Mouse (Mus musculus) heart, embryonic 11.5 days (tissue): ENCODE results near the gene Eml1. TPM values are rescaled to one million over a fixed set of nuclear protein-coding genes. Genes with fewer than 3 reads are reported as not detected.

Source experiments
- ATAC-seq: fragments of 200-750 bp; cut with Nextera tagmentation; replicated peaks from 2 replicates; pipeline ENCODE4 v1.8.0; 2017; ENCODE audit warnings: moderate library complexity; ENCODE audit not compliant: insufficient number of reproducible peaks, low FRiP score, low TSS enrichment
- H3K27ac ChIP-seq: fragments of 300-500 bp; sonication (generic); 2 replicates; pipeline ENCODE4 v1.5.1; 2014; ENCODE audit warnings: mild to moderate bottlenecking, low read depth, low read length
- H3K27me3 ChIP-seq: fragments of 300-500 bp; sonication (generic); 2 replicates; pipeline ENCODE4 v1.6.1; 2014; ENCODE audit warnings: mild to moderate bottlenecking, low read length, mixed read lengths; ENCODE audit not compliant: control insufficient read depth, insufficient read depth
- H3K36me3 ChIP-seq: fragments of 300-500 bp; sonication (generic); 2 replicates; pipeline ENCODE4 v1.6.1; 2014; ENCODE audit warnings: mild to moderate bottlenecking, low read length, moderate library complexity, mixed read lengths; ENCODE audit not compliant: control insufficient read depth, insufficient read depth
- H3K4me1 ChIP-seq: fragments of 300-500 bp; sonication (generic); 2 replicates; pipeline ENCODE4 v1.6.1; 2014; ENCODE audit warnings: low read length; ENCODE audit not compliant: control insufficient read depth, insufficient read depth
- H3K4me2 ChIP-seq: fragments of 300-500 bp; sonication (generic); 2 replicates; pipeline ENCODE4 v1.6.1; 2014; ENCODE audit warnings: mild to moderate bottlenecking, moderate library complexity
- H3K4me3 ChIP-seq: fragments of 300-500 bp; sonication (generic); 2 replicates; pipeline ENCODE4 v1.5.1; 2014; ENCODE audit warnings: low read depth, low read length
- H3K9ac ChIP-seq: fragments of 300-500 bp; sonication (generic); 2 replicates; pipeline ENCODE4 v1.6.1; 2014; ENCODE audit warnings: mild to moderate bottlenecking, low read depth, low read length, moderate library complexity
- H3K9me3 ChIP-seq: fragments of 300-500 bp; sonication (generic); replicated peaks from 2 replicates; pipeline ENCODE4 v1.6.1; 2016; ENCODE audit warnings: low read length; ENCODE audit not compliant: control insufficient read depth
- WGBS: fragments of 180-500 bp; shearing (Covaris S2); extraction: QIAGEN DNeasy Blood & Tissue Kit; methylation state at CpG from one replicate; pipeline ENCODE4 v1.1.7; 2014; ENCODE audit not compliant: insufficient replicate concordance; 5-methylcytosine and 5-hydroxymethylcytosine counted together
- polyA plus RNA-seq: library from polyadenylated mRNA; unstranded; fragments of >200 nt; fragmentation: Nextera tagmentation; extraction: Ambion mirVana; gene quantifications from 2 replicates; pipeline ENCODE4 v1.2.1, GENCODE M21; 2014

The Eml1 gene
- polyA plus RNA-seq, 1 experiment from 2014 or later, result 48.3 TPM

- no peak overlapping the region for H3K4me3 ChIP-seq
These were observed 118.3 kb downstream of the Eml1 start for GRCm38 (mm10) chr12:108489076-108489475.

GRCm38 (mm10) chr12:108489741-108490140 is 119.0 kb downstream of the Eml1 start:
- H3K4me2 ChIP-seq, result no peak overlapping the region
- H3K27me3 ChIP-seq, result no peaks in the 10 kb centered on the region
- no peaks in the 10 kb centered on the region for H3K9me3 ChIP-seq
- H3K9ac ChIP-seq, result no peak overlapping the region
- WGBS, result 53% methylated on average over 2 of the region's 2 CpGs
- no peak for ATAC-seq
- peaks cover 9% of the 10 kb centered on the region for H3K4me1 ChIP-seq
- no peak overlapping the region for H3K4me3 ChIP-seq
- no peak overlapping the region for H3K27ac ChIP-seq
- no peaks in the 10 kb centered on the region for H3K36me3 ChIP-seq

More at GRCm38 (mm10) chr12:108489076-108489475, 118.3 kb downstream of the Eml1 start:
- H3K27ac ChIP-seq, result no peak overlapping the region
- H3K4me2 ChIP-seq, result no peak overlapping the region
- no peak overlapping the region for H3K9ac ChIP-seq
- H3K36me3 ChIP-seq, result no peaks in the 10 kb centered on the region
- no peak for ATAC-seq
- no peaks in the 10 kb centered on the region for H3K27me3 ChIP-seq
- no peaks in the 10 kb centered on the region for H3K9me3 ChIP-seq
- peaks cover 9% of the 10 kb centered on the region for H3K4me1 ChIP-seq
- 79% methylated on average over 5 of the region's 5 CpGs for WGBS

- peaks cover 9% of the 10 kb centered on the region for H3K4me1 ChIP-seq
- H3K9ac ChIP-seq, result no peak overlapping the region
- 80% methylated on average over 6 of the region's 6 CpGs for WGBS
- no peak overlapping the region for H3K27ac ChIP-seq
- no peak overlapping the region for H3K4me3 ChIP-seq
- H3K27me3 ChIP-seq, result no peaks in the 10 kb centered on the region
- ATAC-seq, result no peak
- H3K9me3 ChIP-seq, result no peaks in the 10 kb centered on the region
- no peak overlapping the region for H3K4me2 ChIP-seq
- H3K36me3 ChIP-seq, result no peaks in the 10 kb centered on the region
These were observed 119.6 kb downstream of the Eml1 start for GRCm38 (mm10) chr12:108490336-108490735.

- H3K9ac ChIP-seq, result no peak overlapping the region
- H3K9me3 ChIP-seq, result no peaks in the 10 kb centered on the region
- H3K27me3 ChIP-seq, result no peaks in the 10 kb centered on the region
- H3K27ac ChIP-seq, result no peak overlapping the region
- H3K4me3 ChIP-seq, result no peak overlapping the region
- WGBS, result 42% methylated on average over 7 of the region's 7 CpGs
- H3K4me2 ChIP-seq, result no peak overlapping the region
- peaks cover 6% of the 10 kb centered on the region for H3K4me1 ChIP-seq
- no peak for ATAC-seq
- H3K36me3 ChIP-seq, result no peaks in the 10 kb centered on the region
These were observed 120.2 kb downstream of the Eml1 start for GRCm38 (mm10) chr12:108490954-108491353.

- Histone ChIP-seq H3K36me3 (no peaks in the 10 kb centered on the region), H3K9me3 (no peaks in the 10 kb centered on the region), H3K27ac (no peak overlapping the region), H3K27me3 (no peaks in the 10 kb centered on the region), H3K4me2 (no peak overlapping the region), H3K4me1 (peaks cover 4% of the 10 kb centered on the region; the same call in 1 of the 2 replicates), H3K4me3 (no peak overlapping the region), H3K9ac (no peak overlapping the region)
- 0 out of 2 replicates have a peak, but pooled peaks have one; percentile 20 for ATAC-seq
- WGBS, result 22% methylated on average over 4 of the region's 4 CpGs
These were observed 123.3 kb downstream of the Eml1 start for GRCm38 (mm10) chr12:108494011-108494541.

GRCm38 (mm10) chr12:108495455-108496235 is 124.9 kb downstream of the Eml1 start:
- Histone ChIP-seq H3K27me3 (no peaks in the 10 kb centered on the region), H3K4me2 (no peak overlapping the region), H3K9me3 (no peaks in the 10 kb centered on the region), H3K4me3 (no peak overlapping the region), H3K9ac (no peak overlapping the region), H3K36me3 (no peaks in the 10 kb centered on the region), H3K27ac (0 out of 2 replicates have a peak overlapping the region, but pooled peaks have one; percentile 22), H3K4me1 (peaks cover 4% of the 10 kb centered on the region; the same call in 1 of the 2 replicates)
- WGBS, result 63% methylated on average over 8 of the region's 8 CpGs
- ATAC-seq, result no peak

- peak overlapping the region; percentile 61 for H3K4me2 ChIP-seq
- no peaks in the 10 kb centered on the region for H3K9me3 ChIP-seq
- ATAC-seq, result no peak
- H3K36me3 ChIP-seq, result no peaks in the 10 kb centered on the region
- 29% methylated on average over 10 of the region's 10 CpGs for WGBS
- H3K4me1 ChIP-seq, result peaks cover 10% of the 10 kb centered on the region
- no peak overlapping the region for H3K9ac ChIP-seq
- peak overlapping the region; percentile 26 for H3K4me3 ChIP-seq
- H3K27me3 ChIP-seq, result no peaks in the 10 kb centered on the region
- H3K27ac ChIP-seq, result no peak overlapping the region
These were observed 132.3 kb downstream of the Eml1 start for GRCm38 (mm10) chr12:108503064-108503463.

- H3K27me3 ChIP-seq, result no peaks in the 10 kb centered on the region
- no peaks in the 10 kb centered on the region for H3K9me3 ChIP-seq
- H3K36me3 ChIP-seq, result no peaks in the 10 kb centered on the region
- peak; percentile 49; the same call in 1 of the 2 replicates for ATAC-seq
- H3K4me1 ChIP-seq, result peaks cover 10% of the 10 kb centered on the region
- no peak overlapping the region for H3K9ac ChIP-seq
- H3K4me2 ChIP-seq, result peak overlapping the region; percentile 61
- peak overlapping the region; percentile 26 for H3K4me3 ChIP-seq
- no peak overlapping the region for H3K27ac ChIP-seq
- 21% methylated on average over 16 of the region's 16 CpGs for WGBS
These were observed 132.8 kb downstream of the Eml1 start for GRCm38 (mm10) chr12:108503582-108503981.
